Mouse (Mus musculus) MEL (cell line): Measurements from ENCODE around the gene Sntg2. TPM values are rescaled to one million over a fixed set of nuclear protein-coding genes. Genes with fewer than 3 reads are reported as not detected.

Source experiments
- DNase-seq: peaks from one replicate; pipeline ENCODE4 v3.0.0; 2011; ENCODE audit warnings: low read depth, low spot score
- H3K27ac ChIP-seq: 2 replicates; pipeline ENCODE4 v1.5.1; 2012; ENCODE audit warnings: low read depth, mild to moderate bottlenecking, control low read depth, low read length, moderate library complexity; ENCODE audit not compliant: control insufficient read depth
- H3K27me3 ChIP-seq, 2 experiments: fragments of 150-350 bp in 1 of 2; sonication (generic) in 1 of 2; 2 replicates each; pipeline ENCODE4 v1.6.1; 2012; ENCODE audit warnings: low read length in 2 of 2, mild to moderate bottlenecking in 2 of 2, improper control_type of control experiment in 1 of 2, moderate library complexity in 1 of 2; ENCODE audit not compliant: insufficient read depth in 2 of 2, control insufficient read depth in 1 of 2
- H3K36me3 ChIP-seq, 2 experiments: 2 replicates each; pipeline ENCODE4 v1.6.1; 2012 to 2014; ENCODE audit warnings: low read length in 2 of 2, improper control_type of control experiment in 1 of 2, inconsistent platforms in 1 of 2, mild to moderate bottlenecking in 1 of 2; ENCODE audit not compliant: insufficient read depth in 2 of 2, control insufficient read depth in 1 of 2
- H3K4me1 ChIP-seq, 2 experiments: fragments of 150-350 bp in 1 of 2; sonication (generic) in 1 of 2; 2 replicates each; pipeline ENCODE4 v1.6.1; 2012; ENCODE audit warnings: low read length in 2 of 2, improper control_type of control experiment in 1 of 2, mild to moderate bottlenecking in 1 of 2; ENCODE audit not compliant: insufficient read depth in 2 of 2, control insufficient read depth in 1 of 2
- H3K4me3 ChIP-seq, 2 experiments: fragments of 150-350 bp in 1 of 2; sonication (generic) in 1 of 2; 2 replicates each; pipeline ENCODE4 v1.5.1; 2012; ENCODE audit warnings: low read depth in 2 of 2, low read length in 2 of 2, mild to moderate bottlenecking in 2 of 2, moderate library complexity in 2 of 2, control low read depth in 1 of 2, improper control_type of control experiment in 1 of 2; ENCODE audit not compliant: control insufficient read depth in 1 of 2, insufficient read depth in 1 of 2
- H3K79me2 ChIP-seq: 2 replicates; pipeline ENCODE4 v1.6.1; 2012; ENCODE audit warnings: mild to moderate bottlenecking, low read length, moderate library complexity; ENCODE audit not compliant: control insufficient read depth, poor library complexity, insufficient read depth
- H3K9ac ChIP-seq: 2 replicates; pipeline ENCODE4 v1.6.1; 2012; ENCODE audit warnings: low read depth, mild to moderate bottlenecking, control low read depth, low read length, moderate library complexity; ENCODE audit not compliant: control insufficient read depth, poor library complexity, severe bottlenecking
- H3K9me3 ChIP-seq: fragments of 150-350 bp; sonication (generic); replicated peaks from 2 replicates; pipeline ENCODE4 v1.6.1; 2012; ENCODE audit warnings: mild to moderate bottlenecking, low read length, improper control_type of control experiment, moderate library complexity; ENCODE audit not compliant: insufficient read depth
- BHLHE40 ChIP-seq: IDR thresholded peaks from 2 replicates; pipeline ENCODE4 v1.6.1; 2012; ENCODE audit warnings: low read depth, mild to moderate bottlenecking, inconsistent platforms, low read length, improper control_type of control experiment, borderline replicate concordance
- CTCF ChIP-seq, 3 experiments: IDR thresholded peaks in 2 of 3; conservative IDR thresholded peaks in 1 of 3; 2 replicates each; pipeline ENCODE4 v1.5.1; 2011 to 2012; ENCODE audit warnings: low read length in 3 of 3, low read depth in 2 of 3, mild to moderate bottlenecking in 2 of 3, improper control_type of control experiment in 1 of 3, inconsistent platforms in 1 of 3, mixed read lengths in 1 of 3, moderate library complexity in 1 of 3; ENCODE audit not compliant: control insufficient read depth in 1 of 3, insufficient read depth in 1 of 3, poor library complexity in 1 of 3, severe bottlenecking in 1 of 3
- EP300 ChIP-seq, 2 experiments: IDR thresholded peaks; 2 replicates each; pipeline ENCODE4 v1.6.1; 2011; ENCODE audit warnings: improper control_type of control experiment in 2 of 2, low read length in 2 of 2, low read depth in 1 of 2, mild to moderate bottlenecking in 1 of 2
- GATA1 ChIP-seq: IDR thresholded peaks from 2 replicates; pipeline ENCODE4 v1.6.1; 2011; ENCODE audit warnings: low read depth, low read length, improper control_type of control experiment
- KAT2A ChIP-seq: conservative IDR thresholded peaks from 2 replicates; pipeline ENCODE4 v1.6.1; 2012; ENCODE audit warnings: low read depth, low read length, improper control_type of control experiment, inconsistent platforms
- MAX ChIP-seq: IDR thresholded peaks from 2 replicates; pipeline ENCODE4 v1.6.1; 2011; ENCODE audit warnings: low read length, improper control_type of control experiment
- MAZ ChIP-seq: IDR thresholded peaks from 2 replicates; pipeline ENCODE4 v1.6.1; 2012; ENCODE audit warnings: low read depth, mild to moderate bottlenecking, inconsistent platforms, low read length, improper control_type of control experiment
- MXI1 ChIP-seq: IDR thresholded peaks from 2 replicates; pipeline ENCODE4 v1.6.1; 2011; ENCODE audit warnings: mild to moderate bottlenecking, low read depth, low read length, improper control_type of control experiment
- MYC ChIP-seq: IDR thresholded peaks from 2 replicates; pipeline ENCODE4 v1.6.1; 2011; ENCODE audit warnings: low read depth, mild to moderate bottlenecking, low read length, improper control_type of control experiment, moderate library complexity
- NELFE ChIP-seq: IDR thresholded peaks from 2 replicates; pipeline ENCODE4 v1.6.1; 2011; ENCODE audit warnings: low read depth, low read length, improper control_type of control experiment
- NRF1 ChIP-seq: IDR thresholded peaks from 2 replicates; pipeline ENCODE4 v1.6.1; 2014; ENCODE audit warnings: low read depth, mild to moderate bottlenecking, inconsistent platforms, low read length, improper control_type of control experiment, moderate library complexity; ENCODE audit not compliant: poor library complexity, insufficient read depth, severe bottlenecking
- POLR2A ChIP-seq, 2 experiments: IDR thresholded peaks; 2 replicates each; pipeline ENCODE4 v1.6.1; 2011 to 2012; ENCODE audit warnings: low read length in 2 of 2, mild to moderate bottlenecking in 2 of 2, control low read depth in 1 of 2, improper control_type of control experiment in 1 of 2, low read depth in 1 of 2, moderate library complexity in 1 of 2; ENCODE audit not compliant: control insufficient read depth in 1 of 2, insufficient read depth in 1 of 2, poor library complexity in 1 of 2
- RAD21 ChIP-seq: IDR thresholded peaks from 2 replicates; pipeline ENCODE4 v1.6.1; 2011; ENCODE audit warnings: mild to moderate bottlenecking, low read depth, low read length, improper control_type of control experiment
- SIN3A ChIP-seq: IDR thresholded peaks from 2 replicates; pipeline ENCODE4 v1.6.1; 2012; ENCODE audit warnings: low read length, improper control_type of control experiment, inconsistent platforms
- SMC3 ChIP-seq: IDR thresholded peaks from 2 replicates; pipeline ENCODE4 v1.6.1; 2011; ENCODE audit warnings: low read depth, low read length, improper control_type of control experiment
- TBP ChIP-seq: IDR thresholded peaks from 2 replicates; pipeline ENCODE4 v1.8.0; 2011; ENCODE audit warnings: low read depth, low read length, improper control_type of control experiment
- UBTF ChIP-seq: IDR thresholded peaks from 2 replicates; pipeline ENCODE4 v1.6.1; 2012; ENCODE audit warnings: low read depth, mild to moderate bottlenecking, inconsistent platforms, low read length, improper control_type of control experiment, moderate library complexity, borderline replicate concordance; ENCODE audit not compliant: insufficient read depth
- ZKSCAN1 ChIP-seq: IDR thresholded peaks from 2 replicates; pipeline ENCODE4 v1.6.1; 2012; ENCODE audit warnings: low read depth, mild to moderate bottlenecking, inconsistent platforms, low read length, improper control_type of control experiment, moderate library complexity
- ZMIZ1 ChIP-seq: IDR thresholded peaks from 2 replicates; pipeline ENCODE4 v1.6.1; 2012; ENCODE audit warnings: low read depth, mild to moderate bottlenecking, inconsistent platforms, low read length, improper control_type of control experiment, moderate library complexity
- ZNF384 ChIP-seq: IDR thresholded peaks from 2 replicates; pipeline ENCODE4 v1.6.1; 2012; ENCODE audit warnings: low read depth, mild to moderate bottlenecking, inconsistent platforms, low read length, improper control_type of control experiment
- polyA plus RNA-seq, 2 experiments: library from polyadenylated mRNA; stranded (reverse) in 1 of 2; unstranded in 1 of 2; fragments of >175 nt in 1 of 2; fragments of >200 nt in 1 of 2; gene quantifications; 2 replicates each; pipeline versions ENCODE4 v1.2.1 to v1.2.4; 2012; ENCODE audit warnings: low replicate concordance in 2 of 2, low read depth in 1 of 2; ENCODE audit not compliant: insufficient read length in 2 of 2, insufficient read depth in 1 of 2, missing spikeins in 1 of 2
- total RNA-seq: library from RNA; depleted of rRNA; stranded (reverse); fragments of 300-350 nt; gene quantifications from 2 replicates; pipeline ENCODE4 v1.2.3, GENCODE M21; 2012

Gene Sntg2
- total and polyA plus RNA-seq, 3 experiments: not detected

DNA sequence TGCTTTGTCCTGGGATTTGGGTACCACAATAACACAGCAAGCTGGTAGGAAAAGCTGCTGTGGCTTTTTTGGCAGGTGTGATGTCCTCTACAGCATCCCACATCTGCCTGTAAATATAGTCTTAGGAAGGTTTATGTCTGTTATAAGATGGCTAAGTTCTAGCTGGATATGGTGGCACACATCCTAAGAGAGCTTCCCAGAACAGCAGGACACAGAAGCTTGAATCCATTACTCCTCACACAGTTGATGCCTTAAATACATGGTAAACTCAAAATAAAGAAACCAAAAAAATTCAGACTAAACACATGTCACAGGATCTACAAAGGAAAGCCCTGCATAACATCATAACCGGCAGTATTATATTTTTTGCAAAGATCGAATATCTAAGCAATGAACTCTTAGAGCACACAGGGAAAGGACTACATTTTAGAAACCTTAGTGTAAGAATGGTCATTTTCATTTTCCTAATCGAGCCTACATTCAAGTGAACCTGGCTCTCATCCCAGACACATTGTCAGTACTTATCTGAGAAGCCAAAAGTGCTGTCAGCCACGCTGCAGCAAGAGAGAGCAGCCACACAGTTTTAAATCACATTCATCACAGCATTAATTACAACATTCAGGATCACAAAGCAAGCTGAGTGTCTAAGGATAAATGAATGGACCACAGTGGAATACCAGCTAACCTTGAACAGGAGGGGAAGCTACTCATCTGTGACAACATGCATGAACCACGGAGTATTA, 64.8 kb downstream of the Sntg2 start:
- Histone ChIP-seq H3K27ac (no peak overlapping the region), H3K79me2 (no peaks in the 10 kb centered on the region), H3K4me1 (no peaks in the 10 kb centered on the region), H3K27me3 (no peaks in the 10 kb centered on the region), H3K9me3 (no peaks in the 10 kb centered on the region), H3K9ac (no peak overlapping the region), H3K4me3 (no peak overlapping the region), H3K36me3 (no peaks in the 10 kb centered on the region)
- TF ChIP-seq MAX: no peak
- no peak for TF ChIP-seq POLR2A (IDR thresholded peaks at IDR 0.05; ENCODE audit: control insufficient read depth in 1 of 2, insufficient read depth in 1 of 2, low read depth in 1 of 2, low read length in 2 of 2, poor library complexity in 1 of 2)
- no peak for TF ChIP-seq NRF1
- no peak for TF ChIP-seq EP300 (IDR thresholded peaks at IDR 0.05; ENCODE audit: low read depth in 1 of 2, low read length in 2 of 2)
- no peak for TF ChIP-seq CTCF (IDR thresholded peaks at IDR 0.05 in 2 of 3, conservative IDR thresholded peaks at IDR 0.05 in 1 of 3; ENCODE audit: control insufficient read depth in 1 of 3, insufficient read depth in 1 of 3, low read depth in 2 of 3, low read length in 3 of 3, poor library complexity in 1 of 3, severe bottlenecking in 1 of 3)
- no peak for DNase-seq

DNA sequence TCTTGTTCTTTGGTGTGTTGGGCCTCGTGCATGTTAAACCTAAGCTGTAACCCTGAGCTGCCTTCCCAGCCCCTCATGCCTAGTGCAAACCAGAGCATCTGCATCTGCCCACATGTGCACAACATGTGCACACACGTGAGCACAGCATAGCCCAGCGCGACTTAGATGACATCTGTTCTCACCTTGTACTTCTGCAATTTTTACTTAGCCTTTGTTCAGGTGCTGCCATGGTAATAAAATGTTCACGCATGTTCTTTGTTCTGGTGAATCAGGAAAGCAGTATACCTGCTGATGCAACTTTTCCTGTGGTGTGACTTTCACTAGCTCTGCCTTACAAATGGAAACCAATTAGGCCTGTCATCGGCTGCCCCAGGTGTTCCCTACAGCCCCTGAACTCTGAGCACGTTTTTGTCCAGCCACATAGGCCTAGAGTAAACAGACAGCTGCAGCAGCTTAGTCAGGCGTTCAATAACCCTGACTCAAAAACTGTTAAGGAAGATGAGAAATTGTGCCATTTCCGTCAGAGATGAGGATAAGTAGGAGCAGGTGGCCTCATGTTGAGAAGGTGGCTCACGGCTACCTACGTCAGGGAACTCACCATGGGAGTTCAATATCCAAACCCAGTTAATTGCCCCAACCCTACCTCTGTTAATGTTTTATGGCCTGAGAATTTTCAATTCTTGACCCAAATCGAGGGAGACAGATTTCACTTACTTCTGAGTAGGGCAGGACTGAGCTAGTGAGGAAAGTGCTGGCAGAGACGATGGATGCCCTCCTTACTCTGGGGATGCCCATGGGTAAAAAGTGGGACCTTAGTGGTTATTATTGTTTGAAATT, 80.2 kb downstream of the Sntg2 start:
- H3K9ac ChIP-seq: no peak overlapping the region
- no peak overlapping the region for H3K27ac ChIP-seq
- H3K79me2 ChIP-seq: no peaks in the 10 kb centered on the region
- H3K27me3 ChIP-seq: no peaks in the 10 kb centered on the region
- no peak overlapping the region for H3K4me3 ChIP-seq
- no peaks in the 10 kb centered on the region for H3K9me3 ChIP-seq
- H3K4me1 ChIP-seq: no peaks in the 10 kb centered on the region
- DNase-seq: no peak
- no peak for TF ChIP-seq SIN3A
- TF ChIP-seq MXI1: no peak
- no peak for TF ChIP-seq MAX
- TF ChIP-seq ZKSCAN1: no peak
- TF ChIP-seq TBP: no peak
- no peak for TF ChIP-seq ZNF384
- no peak for TF ChIP-seq MAZ
- TF ChIP-seq RAD21: no peak
- TF ChIP-seq MYC: no peak
- no peak for TF ChIP-seq SMC3
- no peak for TF ChIP-seq NELFE
- no peak for TF ChIP-seq GATA1
- TF ChIP-seq ZMIZ1: no peak
- TF ChIP-seq POLR2A (IDR thresholded peaks at IDR 0.05; ENCODE audit: control insufficient read depth in 1 of 2, insufficient read depth in 1 of 2, low read depth in 1 of 2, low read length in 2 of 2, poor library complexity in 1 of 2): no peak
- TF ChIP-seq UBTF: no peak
- TF ChIP-seq KAT2A: no peak
- no peak for TF ChIP-seq BHLHE40
- H3K36me3 ChIP-seq: no peaks in the 10 kb centered on the region
